Mouse (Mus musculus) embryonic facial prominence, embryonic 15.5 days (tissue): ENCODE measurements around the gene Ift27. TPM values are rescaled to one million over a fixed set of nuclear protein-coding genes. Genes with fewer than 3 reads are reported as not detected.
A peak's percentile ranks its signal among the peaks of the same experiment; 100 is the strongest.

Source experiments
- ATAC-seq: fragments of 200-750 bp; cut with Nextera tagmentation; 2 replicates; pipeline ENCODE4 v1.8.0; 2017; ENCODE audit warnings: low read depth, moderate TSS enrichment; ENCODE audit not compliant: insufficient number of reproducible peaks, low FRiP score, low TSS enrichment
- H3K27ac ChIP-seq: fragments of 300-500 bp; sonication (generic); replicated peaks from 2 replicates; pipeline ENCODE4 v1.5.1; 2015; ENCODE audit warnings: mild to moderate bottlenecking, inconsistent platforms
- H3K27me3 ChIP-seq: fragments of 300-500 bp; sonication (generic); 2 replicates; pipeline ENCODE4 v1.6.1; 2015; ENCODE audit warnings: inconsistent platforms
- H3K36me3 ChIP-seq: fragments of 300-500 bp; sonication (generic); 2 replicates; pipeline ENCODE4 v1.6.1; 2015; ENCODE audit warnings: mild to moderate bottlenecking, inconsistent platforms
- H3K4me1 ChIP-seq: fragments of 300-500 bp; sonication (generic); 2 replicates; pipeline ENCODE4 v1.6.1; 2015; ENCODE audit warnings: inconsistent platforms
- H3K4me2 ChIP-seq: fragments of 300-500 bp; sonication (generic); replicated peaks from 2 replicates; pipeline ENCODE4 v1.6.1; 2015; ENCODE audit warnings: mild to moderate bottlenecking, inconsistent platforms
- H3K4me3 ChIP-seq: fragments of 300-500 bp; sonication (generic); replicated peaks from 2 replicates; pipeline ENCODE4 v1.5.1; 2015; ENCODE audit warnings: mild to moderate bottlenecking, inconsistent platforms
- H3K9ac ChIP-seq: fragments of 300-500 bp; sonication (generic); 2 replicates; pipeline ENCODE4 v1.6.1; 2015; ENCODE audit warnings: inconsistent platforms
- H3K9me3 ChIP-seq: fragments of 300-500 bp; sonication (generic); replicated peaks from 2 replicates; pipeline ENCODE4 v1.6.1; 2016; ENCODE audit warnings: inconsistent platforms
- WGBS: fragments of 180-500 bp; shearing (Covaris S2); methylation state at CpG from one replicate; pipeline ENCODE4 v1.1.7; 2015; 5-methylcytosine and 5-hydroxymethylcytosine counted together
- polyA plus RNA-seq: library from polyadenylated mRNA; unstranded; fragments of >200 nt; fragmentation: Nextera tagmentation; extraction: Ambion mirVana; gene quantifications from 2 replicates; pipeline ENCODE4 v1.2.1, GENCODE M21; 2015

The Ift27 gene
- polyA plus RNA-seq, 1 experiment from 2014 or later: 97.3 TPM

DNA sequence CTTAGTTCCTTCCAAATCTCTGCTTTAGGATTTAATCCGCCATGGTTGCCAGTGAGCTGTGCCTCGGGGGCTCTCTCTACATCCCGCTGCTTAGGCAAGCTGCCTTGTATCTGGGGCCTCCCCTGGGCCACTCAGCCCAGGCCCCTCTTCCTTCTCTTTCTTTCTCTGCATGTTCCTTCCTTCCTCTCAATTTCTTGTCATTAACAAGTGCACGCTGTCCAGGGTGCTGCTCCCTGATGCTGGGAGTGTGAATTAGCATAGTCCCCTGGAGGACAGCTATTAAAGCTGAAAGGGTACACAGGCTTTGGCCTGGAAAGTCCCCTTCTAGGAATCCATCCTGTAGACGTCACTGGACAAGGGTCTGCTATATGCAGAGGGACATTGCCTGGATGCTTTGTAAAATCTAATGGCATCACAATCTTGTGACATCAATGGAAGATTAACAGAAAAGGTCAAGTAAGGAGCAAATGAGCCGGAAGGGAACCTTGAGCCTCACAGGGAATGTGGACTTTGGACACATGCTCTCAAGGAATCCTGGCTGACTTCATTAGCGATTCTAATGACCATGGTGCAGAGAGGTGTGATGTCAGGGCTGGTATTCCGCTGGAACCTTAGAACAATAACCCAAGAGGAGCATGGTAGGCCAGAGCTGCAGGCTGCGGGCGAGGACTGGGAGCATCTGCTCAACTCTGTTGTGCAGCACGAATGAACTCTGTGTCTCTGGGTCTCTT, 20.7 kb downstream of the Ift27 start:
- ATAC-seq: no peak
- 45% methylated on average over 11 of the region's 11 CpGs for WGBS
- H3K4me3 ChIP-seq: no peak overlapping the region

GRCm38 (mm10) chr15:78148565-78148964, 25.3 kb downstream of the Ift27 start:
- no peaks in the 10 kb centered on the region for H3K27me3 ChIP-seq
- H3K4me1 ChIP-seq: no peaks in the 10 kb centered on the region
- no peak for ATAC-seq
- H3K36me3 ChIP-seq: no peaks in the 10 kb centered on the region
- WGBS: 69% methylated on average over 7 of the region's 7 CpGs
- H3K9ac ChIP-seq: no peak overlapping the region
- H3K4me3 ChIP-seq: no peak overlapping the region
- H3K4me2 ChIP-seq: no peak overlapping the region
- no peaks in the 10 kb centered on the region for H3K9me3 ChIP-seq
- H3K27ac ChIP-seq: no peak overlapping the region

More for the DNA sequence above, 20.7 kb downstream of the Ift27 start:
- Histone ChIP-seq H3K27ac (no peak overlapping the region), H3K36me3 (no peaks in the 10 kb centered on the region), H3K9ac (no peak overlapping the region), H3K4me1 (no peaks in the 10 kb centered on the region), H3K27me3 (no peaks in the 10 kb centered on the region), H3K4me2 (no peak overlapping the region), H3K9me3 (no peaks in the 10 kb centered on the region)

- H3K27ac ChIP-seq: no peak overlapping the region
- H3K4me3 ChIP-seq: no peak overlapping the region
- whole genome bisulfite sequencing: 70% methylated on average over 8 of the region's 8 CpGs
- no peaks in the 10 kb centered on the region for H3K36me3 ChIP-seq
- no peak overlapping the region for H3K9ac ChIP-seq
- ATAC-seq: no peak
- H3K9me3 ChIP-seq: no peaks in the 10 kb centered on the region
- H3K4me2 ChIP-seq: no peak overlapping the region
- H3K4me1 ChIP-seq: no peaks in the 10 kb centered on the region
- no peaks in the 10 kb centered on the region for H3K27me3 ChIP-seq
Observed at GRCm38 (mm10) chr15:78140226-78140625, 33.7 kb downstream of the Ift27 start.

DNA sequence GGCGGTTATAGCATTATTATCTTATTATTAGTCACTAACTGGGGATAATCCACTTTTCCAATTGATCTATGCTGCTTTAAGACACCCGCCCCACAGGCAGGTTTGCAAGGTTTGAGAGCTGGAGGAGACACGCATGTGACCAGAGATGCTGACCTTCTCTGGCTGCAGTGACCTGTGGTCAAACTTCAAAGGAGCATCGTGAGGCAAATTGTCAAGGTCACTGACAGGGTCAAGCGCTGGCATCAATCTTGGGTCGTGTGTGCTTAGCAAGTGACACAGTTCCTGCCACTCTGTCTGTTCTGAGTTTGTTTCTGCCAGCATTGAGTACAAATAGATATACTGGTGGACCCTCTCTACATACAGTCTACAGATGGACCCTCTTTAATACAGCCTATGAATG, 39.3 kb downstream of the Ift27 start:
- H3K27ac ChIP-seq: no peak overlapping the region
- no peak overlapping the region for H3K4me3 ChIP-seq
- no peaks in the 10 kb centered on the region for H3K27me3 ChIP-seq
- H3K36me3 ChIP-seq: no peaks in the 10 kb centered on the region
- H3K4me2 ChIP-seq: no peak overlapping the region
- no peaks in the 10 kb centered on the region for H3K9me3 ChIP-seq
- no peak for ATAC-seq
- no peak overlapping the region for H3K9ac ChIP-seq
- 30% methylated on average over 6 of the region's 6 CpGs for whole genome bisulfite sequencing
- no peaks in the 10 kb centered on the region for H3K4me1 ChIP-seq

DNA sequence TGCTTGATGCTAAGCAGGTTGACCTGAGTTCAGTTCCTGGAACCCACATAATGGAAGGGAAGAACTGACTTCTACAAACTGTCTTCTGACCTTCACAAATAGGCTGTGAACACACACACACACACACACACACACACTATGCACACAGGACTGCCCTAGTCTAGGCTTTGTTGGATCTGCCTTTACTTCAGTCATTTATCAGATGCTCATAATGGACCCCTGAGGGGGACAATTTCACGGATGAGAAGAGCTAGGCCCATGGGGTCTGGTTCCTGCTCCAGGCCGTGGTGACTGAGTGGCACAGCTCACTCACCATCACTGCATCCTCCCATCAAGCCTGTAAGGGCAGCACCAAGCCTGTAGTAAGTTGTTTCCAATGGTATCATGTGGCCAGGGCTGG, 40.5 kb downstream of the Ift27 start:
- no peaks in the 10 kb centered on the region for H3K27me3 ChIP-seq
- no peak overlapping the region for H3K9ac ChIP-seq
- H3K4me2 ChIP-seq: no peak overlapping the region
- no peak for ATAC-seq
- H3K4me3 ChIP-seq: no peak overlapping the region
- H3K4me1 ChIP-seq: no peaks in the 10 kb centered on the region
- no peaks in the 10 kb centered on the region for H3K9me3 ChIP-seq
- WGBS: 44% methylated on average over 2 of the region's 2 CpGs
- no peaks in the 10 kb centered on the region for H3K36me3 ChIP-seq
- no peak overlapping the region for H3K27ac ChIP-seq

GRCm38 (mm10) chr15:78119704-78120103, 54.2 kb downstream of the Ift27 start, which contains the start of gene Cacng2:
Cacng2 (minus strand) TSS chr15:78120028.
- under 1% methylated on average over 42 of the region's 42 CpGs for WGBS
- Histone ChIP-seq H3K4me2 (peak within 1 kb of the TSS; percentile 49), H3K36me3 (no peaks in the 10 kb centered on the region), H3K9me3 (no peaks in the 10 kb centered on the region), H3K4me1 (peaks cover 8% of the 10 kb centered on the region), H3K9ac (no peak within 1 kb of the TSS), H3K4me3 (peak within 1 kb of the TSS; percentile 25), H3K27me3 (peaks cover 29% of the 10 kb centered on the region), H3K27ac (no peak within 1 kb of the TSS)
- ATAC-seq: peak; percentile 93

DNA sequence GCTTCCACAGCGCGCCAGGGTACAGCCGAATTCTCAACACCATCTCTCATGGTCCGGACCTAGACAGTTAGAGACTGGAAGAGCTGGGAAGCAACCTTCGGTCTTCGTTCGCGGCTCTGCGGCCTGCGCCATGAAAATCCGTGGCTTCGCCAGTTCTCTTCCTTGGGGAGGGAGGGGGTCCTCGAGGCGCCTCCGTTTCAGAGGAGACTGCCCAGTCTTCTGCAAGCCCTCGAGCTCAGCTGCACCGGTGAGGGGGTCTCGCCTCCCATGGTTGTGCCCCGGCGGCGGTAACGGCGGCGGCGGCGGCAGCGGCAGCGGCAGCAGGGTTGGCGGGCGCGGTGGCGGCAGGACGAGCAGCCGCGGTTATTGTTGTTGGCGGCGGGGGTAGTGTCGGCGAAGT, 54.7 kb downstream of the Ift27 start:
- H3K9me3 ChIP-seq: no peaks in the 10 kb centered on the region
- peak overlapping the region; percentile 49 for H3K4me2 ChIP-seq
- peaks cover 29% of the 10 kb centered on the region for H3K27me3 ChIP-seq
- WGBS: 7% methylated on average over 30 of the region's 39 CpGs
- H3K36me3 ChIP-seq: no peaks in the 10 kb centered on the region
- H3K9ac ChIP-seq: no peak overlapping the region
- H3K4me3 ChIP-seq: peak overlapping the region; percentile 25
- ATAC-seq: no peak
- H3K4me1 ChIP-seq: peaks cover 8% of the 10 kb centered on the region
- no peak overlapping the region for H3K27ac ChIP-seq

DNA sequence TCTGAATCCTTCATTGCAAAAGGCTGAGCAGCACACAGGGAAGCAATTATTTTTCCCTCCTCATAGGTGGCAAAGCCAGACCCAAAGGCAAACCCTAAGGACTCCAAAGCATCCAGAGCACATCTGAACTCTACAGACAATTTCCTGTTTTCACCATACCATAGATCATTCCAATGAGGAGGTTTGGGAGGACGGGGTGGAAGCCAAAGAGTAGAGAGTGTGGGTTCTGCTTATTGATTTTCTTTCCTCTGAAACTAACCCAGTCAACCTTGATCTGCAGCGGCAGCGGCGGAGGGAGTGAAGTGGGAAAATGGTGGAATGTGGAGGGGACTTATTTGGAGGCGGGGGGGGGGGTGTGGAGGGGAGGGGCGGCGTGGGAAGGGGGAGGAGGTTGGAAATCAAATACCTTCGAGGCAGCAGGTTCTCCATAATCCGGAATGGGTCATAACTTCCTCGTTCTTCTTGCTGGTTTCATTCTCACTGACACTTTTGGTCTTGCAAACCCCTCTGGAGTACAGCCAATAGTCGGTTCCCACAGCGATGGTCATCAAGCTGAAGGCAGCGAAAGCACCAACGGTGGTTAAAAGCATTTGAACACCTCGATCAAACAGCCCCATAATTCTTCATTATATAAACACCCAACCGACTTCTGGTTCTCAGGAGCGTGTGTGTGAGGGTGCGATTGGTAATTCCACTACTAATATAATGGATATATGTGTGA, 55.5 kb downstream of the Ift27 start:
- H3K36me3 ChIP-seq: no peaks in the 10 kb centered on the region
- H3K4me3 ChIP-seq: no peak overlapping the region
- no peak for ATAC-seq
- peaks cover 29% of the 10 kb centered on the region for H3K27me3 ChIP-seq
- 70% methylated on average over 18 of the region's 18 CpGs for WGBS
- H3K4me1 ChIP-seq: peaks cover 8% of the 10 kb centered on the region
- H3K9me3 ChIP-seq: no peaks in the 10 kb centered on the region
- H3K4me2 ChIP-seq: no peak overlapping the region
- H3K9ac ChIP-seq: no peak overlapping the region
- H3K27ac ChIP-seq: no peak overlapping the region

DNA sequence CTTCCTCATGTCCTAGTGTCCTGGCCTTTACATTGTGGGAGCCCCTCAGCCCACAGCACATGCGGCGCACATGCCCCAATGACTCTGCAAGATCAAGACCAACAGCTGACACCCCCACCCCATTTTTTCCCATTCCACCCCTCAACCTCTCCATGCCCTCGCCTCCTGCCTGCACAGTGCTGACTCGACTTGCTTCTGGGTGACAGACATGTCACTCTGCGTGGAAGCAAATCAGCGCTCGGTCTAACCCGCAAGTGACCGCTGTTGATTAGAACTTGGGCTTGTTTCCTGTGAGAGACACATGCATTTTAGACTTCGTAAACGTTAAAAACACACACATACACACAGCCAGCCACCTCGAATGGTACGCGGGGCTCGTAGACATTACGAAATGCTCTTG, 56.2 kb downstream of the Ift27 start:
- H3K4me3 ChIP-seq: no peak overlapping the region
- no peaks in the 10 kb centered on the region for H3K9me3 ChIP-seq
- H3K4me1 ChIP-seq: peaks cover 8% of the 10 kb centered on the region
- WGBS: 86% methylated on average over 16 of the region's 16 CpGs
- ATAC-seq: no peak
- H3K27ac ChIP-seq: no peak overlapping the region
- H3K9ac ChIP-seq: no peak overlapping the region
- no peak overlapping the region for H3K4me2 ChIP-seq
- H3K27me3 ChIP-seq: peaks cover 29% of the 10 kb centered on the region
- no peaks in the 10 kb centered on the region for H3K36me3 ChIP-seq

- H3K4me2 ChIP-seq: no peak overlapping the region
- no peak for ATAC-seq
- H3K27me3 ChIP-seq: peaks cover 29% of the 10 kb centered on the region
- no peak overlapping the region for H3K9ac ChIP-seq
- H3K4me1 ChIP-seq: peaks cover 8% of the 10 kb centered on the region
- no peaks in the 10 kb centered on the region for H3K36me3 ChIP-seq
- 81% methylated on average over 10 of the region's 10 CpGs for WGBS
- no peak overlapping the region for H3K4me3 ChIP-seq
- no peak overlapping the region for H3K27ac ChIP-seq
- no peaks in the 10 kb centered on the region for H3K9me3 ChIP-seq
Observed at GRCm38 (mm10) chr15:78116936-78117335, 57.0 kb downstream of the Ift27 start.

GRCm38 (mm10) chr15:78116244-78116643, 57.7 kb downstream of the Ift27 start:
- WGBS: 70% methylated on average over 10 of the region's 10 CpGs
- Histone ChIP-seq H3K27ac (no peak overlapping the region), H3K4me3 (no peak overlapping the region), H3K9ac (no peak overlapping the region), H3K36me3 (no peaks in the 10 kb centered on the region), H3K9me3 (no peaks in the 10 kb centered on the region), H3K4me2 (no peak overlapping the region), H3K27me3 (peaks cover 29% of the 10 kb centered on the region), H3K4me1 (peaks cover 8% of the 10 kb centered on the region)
- ATAC-seq: no peak
